Mouse (Mus musculus): ENCODE measurements around the gene Fancd2os. TPM values are rescaled to one million over a fixed set of nuclear protein-coding genes. Genes with fewer than 3 reads are reported as not detected.

Gene Fancd2os
- total and polyA plus RNA-seq, 3 experiments: 0.12 to 0.22 TPM; not detected in 1

- no peaks in the 10 kb centered on the region for H3K79me2 ChIP-seq (ENCODE audit: control insufficient read depth, insufficient read depth, low read length, poor library complexity)
- no peaks in the 10 kb centered on the region for H3K4me1 ChIP-seq (ENCODE audit: control insufficient read depth in 1 of 2, insufficient read depth in 2 of 2, low read length in 2 of 2)
- H3K9me3 ChIP-seq (replicated peaks; ENCODE audit: insufficient read depth, low read length): no peaks in the 10 kb centered on the region
- TF ChIP-seq NRF1 (IDR thresholded peaks at IDR 0.05; ENCODE audit: insufficient read depth, low read depth, low read length, poor library complexity, severe bottlenecking) (no peak), TCF12 (IDR thresholded peaks at IDR 0.05; ENCODE audit: low read depth, low read length) (no peak), POLR2A (IDR thresholded peaks at IDR 0.05; ENCODE audit: control insufficient read depth in 1 of 2, insufficient read depth in 1 of 2, low read depth in 1 of 2, low read length in 2 of 2, poor library complexity in 1 of 2) (no peak), ZC3H11A (IDR thresholded peaks at IDR 0.05; ENCODE audit: low read depth, low read length) (no peak), ZMIZ1 (IDR thresholded peaks at IDR 0.05; ENCODE audit: low read depth, low read length) (no peak), ELF1 (IDR thresholded peaks at IDR 0.05; ENCODE audit: low read depth, low read length) (no peak), RCOR1 (IDR thresholded peaks at IDR 0.05; ENCODE audit: low read depth, low read length) (no peak), KAT2A (conservative IDR thresholded peaks at IDR 0.05; ENCODE audit: low read depth, low read length) (no peak), MAFK (IDR thresholded peaks at IDR 0.05; ENCODE audit: borderline replicate concordance, low read depth, low read length) (no peak), MYB (IDR thresholded peaks at IDR 0.05; ENCODE audit: low read depth, low read length) (no peak), RAD21 (IDR thresholded peaks at IDR 0.05; ENCODE audit: low read depth, low read length) (no peak)
- H3K36me3 ChIP-seq (ENCODE audit: control insufficient read depth in 1 of 2, insufficient read depth in 2 of 2, low read length in 2 of 2): peaks cover 0 to 2% of the 10 kb centered on the region in 2 experiments; a peak in 1 of 4 replicates
- H3K27me3 ChIP-seq (ENCODE audit: control insufficient read depth in 1 of 2, insufficient read depth in 2 of 2, low read length in 2 of 2): no peaks in the 10 kb centered on the region
- no peak overlapping the region for H3K27ac ChIP-seq (ENCODE audit: control insufficient read depth, low read depth, low read length)
- DNase-seq (ENCODE audit: low read depth, low spot score): no peak
- H3K4me3 ChIP-seq (ENCODE audit: control insufficient read depth in 1 of 2, insufficient read depth in 1 of 2, low read depth in 2 of 2, low read length in 2 of 2): no peak overlapping the region
- no peak overlapping the region for H3K9ac ChIP-seq (ENCODE audit: control insufficient read depth, low read depth, low read length, poor library complexity, severe bottlenecking)
Observed at GRCm38 (mm10) chr6:113579306-113579705, 21.2 kb downstream of the Fancd2os start.

DNA sequence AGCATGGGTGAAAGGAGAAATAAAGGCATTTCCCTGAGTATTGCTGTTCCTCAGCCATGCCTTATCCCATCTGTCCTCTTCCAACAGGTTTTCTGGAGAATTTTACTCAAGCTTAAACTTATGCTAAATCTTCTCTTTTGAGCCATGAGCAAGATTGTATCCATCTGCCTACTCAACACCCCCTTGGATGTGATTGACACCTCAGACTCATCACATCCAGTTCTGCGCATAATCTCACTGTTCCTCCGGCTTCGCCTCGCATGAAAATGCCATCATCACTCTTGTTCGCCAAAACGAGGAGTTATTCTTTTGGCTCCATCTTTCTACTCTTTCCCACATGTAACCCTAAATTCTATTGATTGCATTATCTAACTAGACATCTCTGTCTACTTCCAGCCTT, 24.5 kb downstream of the Fancd2os start:
- Histone ChIP-seq H3K36me3 (ENCODE audit: control insufficient read depth in 1 of 2, insufficient read depth in 2 of 2, low read length in 2 of 2) (no peaks in the 10 kb centered on the region; a peak in 1 of 4 replicates), H3K27ac (ENCODE audit: control insufficient read depth, low read depth, low read length) (no peak overlapping the region), H3K4me1 (ENCODE audit: control insufficient read depth in 1 of 2, insufficient read depth in 2 of 2, low read length in 2 of 2) (no peaks in the 10 kb centered on the region), H3K27me3 (ENCODE audit: control insufficient read depth in 1 of 2, insufficient read depth in 2 of 2, low read length in 2 of 2) (no peaks in the 10 kb centered on the region), H3K79me2 (ENCODE audit: control insufficient read depth, insufficient read depth, low read length, poor library complexity) (no peaks in the 10 kb centered on the region), H3K9me3 (replicated peaks; ENCODE audit: insufficient read depth, low read length) (no peaks in the 10 kb centered on the region), H3K4me3 (ENCODE audit: control insufficient read depth in 1 of 2, insufficient read depth in 1 of 2, low read depth in 2 of 2, low read length in 2 of 2) (no peak overlapping the region), H3K9ac (ENCODE audit: control insufficient read depth, low read depth, low read length, poor library complexity, severe bottlenecking) (no peak overlapping the region)
- no peak for DNase-seq (ENCODE audit: low read depth, low spot score)
- TF ChIP-seq SIN3A (IDR thresholded peaks at IDR 0.05; ENCODE audit: low read length): no peak
- TF ChIP-seq POLR2AphosphoS5 (IDR thresholded peaks at IDR 0.05; ENCODE audit: borderline replicate concordance, low read depth, low read length): no peak
- TF ChIP-seq MAX (IDR thresholded peaks at IDR 0.05; ENCODE audit: low read length): no peak
- TF ChIP-seq SMC3 (IDR thresholded peaks at IDR 0.05; ENCODE audit: low read depth, low read length): no peak
- no peak for TF ChIP-seq ZKSCAN1 (IDR thresholded peaks at IDR 0.05; ENCODE audit: low read depth, low read length)
- TF ChIP-seq TAL1 (IDR thresholded peaks at IDR 0.05; ENCODE audit: low read length): no peak
- TF ChIP-seq CTCF (IDR thresholded peaks at IDR 0.05 in 2 of 3, conservative IDR thresholded peaks at IDR 0.05 in 1 of 3; ENCODE audit: control insufficient read depth in 1 of 3, insufficient read depth in 1 of 3, low read depth in 2 of 3, low read length in 3 of 3, poor library complexity in 1 of 3, severe bottlenecking in 1 of 3): no peak
- TF ChIP-seq ZC3H11A (IDR thresholded peaks at IDR 0.05; ENCODE audit: low read depth, low read length): no peak

Data from MEL (cell line).